Comparison of ENCODE assay signal across 9 mouse cellular contexts in the genomic region with DNA sequence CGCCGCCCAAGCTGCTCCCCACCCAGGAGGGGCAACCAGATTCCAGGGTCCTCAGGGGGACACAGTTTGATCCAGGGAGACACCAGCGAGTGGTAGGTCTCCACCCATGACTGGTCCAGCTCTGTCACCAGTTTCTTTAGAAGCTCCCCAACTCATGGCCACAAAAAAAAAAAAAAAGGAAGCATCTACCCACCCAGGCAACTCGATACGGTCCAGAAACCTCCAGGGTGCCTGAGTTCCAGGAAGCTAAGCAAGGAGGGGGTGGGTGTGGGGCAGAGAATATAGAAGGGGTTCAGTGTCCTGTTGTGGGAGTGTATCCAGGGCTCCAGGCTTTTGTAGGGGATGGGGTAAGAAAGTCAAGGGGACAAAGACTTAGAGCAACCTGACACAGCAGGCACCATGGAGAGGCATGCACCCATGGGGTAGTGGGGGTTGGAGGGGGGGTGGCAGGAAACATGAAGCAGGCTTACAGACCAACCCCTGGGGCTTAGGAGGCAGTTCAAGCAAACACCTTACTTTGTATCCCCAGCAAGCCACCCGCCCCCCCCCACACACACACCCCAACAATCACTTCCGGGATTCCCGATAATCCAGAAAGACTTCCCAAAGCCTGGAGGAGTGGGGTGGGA. TPM values are rescaled to one million over a fixed set of nuclear protein-coding genes. Genes with fewer than 3 reads are reported as not detected.
DNase-seq lines count a peak whose midpoint lies in the region; ATAC-seq and TF ChIP-seq lines count a peak whose summit lies in the region.
"Had no signal": no experiment of that assay in that cellular context is flagged by ENCODE, and none has a peak within 500 bp of the region (broad histone marks: within the 10 kb centered on the region; RNA-seq: fewer than 3 reads in every experiment).

No protein-coding gene starts in this region.

- TF ChIP-seq CTCF in cortical plate, adult 2 months (IDR thresholded peaks at IDR 0.05; ENCODE audit: extremely low read depth, insufficient read depth, low read length) = no peak

- peak overlapping the region; percentile 11; the same call in 1 of the 2 replicates for H3K9ac ChIP-seq in kidney, embryonic 15.5 days
- H3K9ac ChIP-seq in hindbrain, embryonic 12.5 days = peak overlapping the region; percentile 48
- H3K9ac ChIP-seq in midbrain, embryonic 15.5 days = no peak overlapping the region

- peak overlapping the region; percentile 57 for H3K4me2 ChIP-seq in kidney, embryonic 15.5 days
- peak overlapping the region; percentile 48 for H3K4me2 ChIP-seq in hindbrain, embryonic 12.5 days (replicated peaks)
- H3K4me2 ChIP-seq in midbrain, embryonic 15.5 days = peak overlapping the region; percentile 42

- H3K9me3 ChIP-seq in kidney, embryonic 15.5 days (replicated peaks) = no peaks in the 10 kb centered on the region
- H3K9me3 ChIP-seq in hindbrain, embryonic 12.5 days (replicated peaks) = no peaks in the 10 kb centered on the region
- no peaks in the 10 kb centered on the region for H3K9me3 ChIP-seq in midbrain, embryonic 15.5 days

- ATAC-seq in kidney, embryonic 15.5 days (replicated peaks; ENCODE audit: low FRiP score) = no peak
- peak; percentile 1; the same call in 1 of the 2 replicates for ATAC-seq in hindbrain, embryonic 12.5 days (ENCODE audit: low FRiP score)
- peak; percentile 19; the same call in 1 of the 2 replicates for ATAC-seq in midbrain, embryonic 15.5 days (replicated peaks)
- no peak for ATAC-seq in frontal cortex, adult (ENCODE audit: low TSS enrichment)
- ATAC-seq: Patski had no signal

- WGBS in kidney, embryonic 15.5 days = 8% methylated on average over 8 of the region's 8 CpGs
- 16% methylated on average over 6 of the region's 8 CpGs for WGBS in hindbrain, embryonic 12.5 days
- WGBS in midbrain, embryonic 15.5 days = 14% methylated on average over 8 of the region's 8 CpGs

- H3K4me3 ChIP-seq in kidney, embryonic 15.5 days (replicated peaks) = peak overlapping the region; percentile 34
- H3K4me3 ChIP-seq in cortical plate, adult 2 months (ENCODE audit: insufficient read depth, low read length) = no peak overlapping the region
- H3K4me3 ChIP-seq in hindbrain, embryonic 12.5 days = peak overlapping the region; percentile 7; the same call in 1 of the 2 replicates
- no peak overlapping the region for H3K4me3 ChIP-seq in midbrain, embryonic 15.5 days

- H3K27me3 ChIP-seq in kidney, embryonic 15.5 days = no peaks in the 10 kb centered on the region
- no peaks in the 10 kb centered on the region for H3K27me3 ChIP-seq in hindbrain, embryonic 12.5 days
- no peaks in the 10 kb centered on the region for H3K27me3 ChIP-seq in midbrain, embryonic 15.5 days (replicated peaks)

- H3K4me1 ChIP-seq in kidney, embryonic 15.5 days = peaks cover 58% of the 10 kb centered on the region
- peaks cover 5% of the 10 kb centered on the region for H3K4me1 ChIP-seq in cortical plate, adult 2 months (ENCODE audit: control insufficient read depth, insufficient read depth, low read length)
- H3K4me1 ChIP-seq in hindbrain, embryonic 12.5 days = peaks cover 62% of the 10 kb centered on the region
- H3K4me1 ChIP-seq in midbrain, embryonic 15.5 days = peaks cover 53% of the 10 kb centered on the region

- H3K27ac ChIP-seq in kidney, embryonic 15.5 days = peak overlapping the region; percentile 94
- H3K27ac ChIP-seq in cortical plate, adult 2 months (ENCODE audit: insufficient read depth, low read length) = 0 out of 2 replicates have a peak overlapping the region, but pooled peaks have one; percentile 53
- peak overlapping the region; percentile 82 for H3K27ac ChIP-seq in hindbrain, embryonic 12.5 days
- H3K27ac ChIP-seq in midbrain, embryonic 15.5 days = peak overlapping the region; percentile 64

- DNase-seq in kidney, adult 9 months = no peak
- no peak for DNase-seq in left cerebral cortex, adult 11 months (ENCODE audit: low spot score)
- DNase-seq in thymus, postnatal 14 days = no peak

- TF ChIP-seq POLR2A in cortical plate, adult 2 months (IDR thresholded peaks at IDR 0.05; ENCODE audit: extremely low read depth, insufficient read depth, low read length) = no peak

- no peaks in the 10 kb centered on the region for H3K36me3 ChIP-seq in kidney, embryonic 15.5 days
- no peaks in the 10 kb centered on the region; the same call in 1 of the 2 replicates for H3K36me3 ChIP-seq in hindbrain, embryonic 12.5 days
- no peaks in the 10 kb centered on the region for H3K36me3 ChIP-seq in midbrain, embryonic 15.5 days (replicated peaks)

RNA-seq across cellular contexts. Expression of a gene that starts 20.0 kb away (rescaled TPM):
- polyA plus RNA-seq in kidney, embryonic 15.5 days (2015; fragmentation: Nextera tagmentation; extraction: Ambion mirVana) = 9.2 and 10.9 TPM in 2 replicates
- 13.8 and 15.1 TPM in 2 replicates for polyA plus RNA-seq in cortical plate, adult 2 months (2012; rRNA removed)
- 58.1 and 63.0 TPM in 2 replicates for polyA plus RNA-seq in hindbrain, embryonic 12.5 days (2016; fragmentation: Nextera tagmentation; extraction: Ambion mirVana)
- polyA plus RNA-seq in midbrain, embryonic 15.5 days (2015; fragmentation: Nextera tagmentation; extraction: Ambion mirVana) = 35.1 and 35.7 TPM in 2 replicates

Comparison
In these comparisons a context has a peak if more than half of its experiments do, and no peak if none do; other contexts are left out.
1. ATAC-seq: peak in hindbrain, embryonic 12.5 days (single experiment) and midbrain, embryonic 15.5 days (single experiment); none in kidney, embryonic 15.5 days (single experiment) and frontal cortex, adult (single experiment).
2. H3K4me3 ChIP-seq: peak in kidney, embryonic 15.5 days (single experiment) and hindbrain, embryonic 12.5 days (single experiment); none in cortical plate, adult 2 months (single experiment) and midbrain, embryonic 15.5 days (single experiment).
3. Peak in every context shown above with its lines, with median percentiles within 50 percentile points of each other: H3K27ac ChIP-seq and H3K4me2 ChIP-seq.